Mouse (Mus musculus) T-helper 17 cell (primary cell): ENCODE data around the gene Fopnl.

Experiments
- in situ Hi-C, 2 experiments: fragments of 300-600 bp; cut with MboI, MseI; formaldehyde crosslinking; loops; 1 replicate in 1 of 2; 2 replicates in 1 of 2; pipeline ENCODE4 v1.15.1; 2025; ENCODE audit warnings: high pct_unique_total_duplicates in 2 of 2

Fopnl gene

DNA sequence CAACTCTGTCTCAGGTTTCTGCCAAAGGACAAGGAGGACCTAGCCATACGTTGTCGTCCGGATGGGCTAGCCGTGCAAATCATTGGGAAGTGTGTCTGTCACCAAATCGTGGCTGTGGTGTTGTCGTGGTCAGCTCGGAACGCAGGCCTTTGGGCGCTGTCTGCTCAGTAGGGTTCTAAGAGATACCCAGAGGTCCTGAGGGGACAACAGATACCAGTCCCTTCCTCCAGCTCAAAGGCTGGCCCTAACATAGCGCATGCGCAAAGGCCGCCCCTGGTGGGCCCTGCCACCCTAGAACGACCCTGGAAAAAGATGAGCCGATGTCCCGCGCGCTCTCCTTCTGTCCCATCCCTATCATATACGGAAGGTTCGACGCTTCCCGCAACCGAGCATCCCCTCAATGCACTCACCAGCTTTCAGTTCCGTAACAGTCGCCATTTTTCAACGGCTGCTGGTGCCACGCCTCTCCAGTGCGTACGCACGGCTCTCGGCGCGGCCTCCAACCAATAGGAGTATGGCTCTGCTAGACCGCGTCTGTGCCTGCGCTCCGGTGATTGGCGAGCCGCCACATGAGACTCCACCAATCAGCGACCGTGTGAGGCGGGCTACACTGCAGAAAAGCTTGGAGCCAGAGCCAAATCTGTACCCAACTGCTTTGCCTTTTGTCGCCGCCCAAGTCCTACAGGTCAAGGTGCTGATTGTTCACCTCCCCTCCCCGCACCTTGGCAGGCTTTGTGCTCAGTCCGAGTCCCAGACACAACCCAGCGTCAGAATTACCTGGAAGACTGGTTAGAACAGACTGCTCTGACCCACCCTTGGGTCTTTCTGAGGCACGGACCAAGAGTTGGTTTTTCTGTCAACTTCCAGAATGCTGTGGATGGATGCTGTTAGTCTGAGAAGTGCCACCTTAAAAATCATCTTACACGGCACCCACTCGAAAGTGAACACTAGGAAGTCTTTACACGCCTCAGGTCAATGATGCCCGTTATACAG lies at the start of gene Fopnl:
TSS of gene Fopnl (minus strand) at position 522 of the 993 bp plus-strand sequence.
- in situ Hi-C loops: loop anchor here (5.0 to 25.0 kb wide), 3 partner anchors 40 to 1548 kb away; partner anchors contain the start of gene Mzt2 (in 1 of the 2)

DNA sequence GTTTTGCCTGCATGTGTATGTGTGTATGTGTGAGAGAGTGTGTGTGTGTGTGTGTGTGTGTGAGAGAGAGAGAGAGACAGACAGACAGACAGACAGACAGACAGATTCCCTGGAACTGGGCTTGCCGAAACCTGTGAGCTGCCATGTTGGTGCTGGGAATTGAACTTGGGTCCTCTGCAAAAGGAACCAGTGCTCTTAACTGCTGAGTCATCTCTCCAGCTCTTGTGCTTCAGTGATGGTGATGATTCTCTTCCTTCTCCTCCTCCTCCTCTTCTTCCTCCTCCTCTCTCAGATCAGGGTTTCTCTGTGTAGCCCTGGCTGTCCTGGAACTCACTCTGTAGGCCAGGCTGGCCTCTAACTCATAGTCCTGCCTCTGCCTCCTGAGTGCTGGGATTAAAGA lies 48.8 kb upstream of the Fopnl start:
- in situ Hi-C loops: no loop called here

DNA sequence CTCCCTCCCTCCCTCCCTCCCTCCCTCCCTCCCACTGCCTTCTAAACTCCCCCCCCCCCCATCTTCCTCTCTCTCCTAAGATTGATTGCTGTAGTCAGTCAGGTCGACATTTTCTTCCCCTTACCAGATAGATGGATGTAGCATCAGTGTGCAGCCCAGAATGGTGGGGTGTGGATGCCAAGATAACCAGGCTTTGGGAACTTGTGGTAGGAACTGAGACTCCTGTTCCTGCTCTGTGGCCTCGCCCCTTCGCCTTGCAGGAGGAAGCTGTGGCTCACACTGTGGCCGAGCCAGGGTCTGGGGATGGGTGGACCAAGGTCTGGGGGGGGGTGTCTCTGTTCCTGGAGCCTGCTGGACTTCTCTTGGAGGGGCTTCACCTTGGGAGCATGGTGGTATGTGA lies 48.3 kb upstream of the Fopnl start:
- in situ Hi-C loops: no loop called here

DNA sequence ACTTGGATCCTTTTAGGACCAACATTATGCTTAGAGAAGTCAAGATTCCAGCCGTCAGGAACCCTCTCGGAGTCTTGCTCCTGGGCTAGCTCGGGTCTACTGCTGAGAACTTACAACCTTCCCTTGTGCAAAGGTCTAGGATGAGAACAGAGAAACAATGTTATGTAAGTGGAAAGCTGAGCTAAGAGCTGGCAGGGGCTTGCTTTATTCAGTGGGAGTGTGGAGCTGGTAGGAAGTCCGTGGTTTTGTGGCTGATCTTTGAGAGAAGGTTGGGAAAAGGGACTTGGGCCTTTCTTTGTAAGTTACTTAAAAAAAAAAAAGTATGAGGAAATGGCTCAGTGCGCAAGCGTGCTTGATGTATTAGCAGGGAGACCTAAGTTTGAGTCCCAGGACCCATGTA lies 46.9 kb upstream of the Fopnl start:
- in situ Hi-C loops: loop anchor here in 1 of 2 experiments (5.0 kb wide), 1 partner anchor 52 kb away; no protein-coding TSS in a partner anchor

DNA sequence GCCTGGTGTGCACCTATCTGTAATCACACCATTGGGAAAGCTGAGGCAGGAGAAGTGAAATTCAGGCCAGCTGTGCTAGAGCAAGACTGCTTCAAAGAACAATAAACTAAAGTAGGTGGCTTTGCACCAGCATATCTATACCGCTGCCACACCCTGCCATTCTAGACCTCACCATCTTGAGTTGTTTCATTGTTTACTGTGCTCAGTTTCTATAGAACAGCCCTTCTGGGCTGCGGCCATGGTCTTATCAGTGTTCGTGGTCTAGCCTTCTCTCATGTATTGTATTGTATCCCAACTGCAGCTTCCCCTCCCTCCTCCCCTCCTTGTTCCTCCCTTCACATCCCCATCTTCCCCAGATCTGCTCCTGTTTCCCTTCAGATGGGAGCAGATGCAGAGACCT lies 46.3 kb upstream of the Fopnl start:
- in situ Hi-C loops: loop anchor here in 1 of 2 experiments (5.0 kb wide), 1 partner anchor 51 kb away; no protein-coding TSS in a partner anchor

DNA sequence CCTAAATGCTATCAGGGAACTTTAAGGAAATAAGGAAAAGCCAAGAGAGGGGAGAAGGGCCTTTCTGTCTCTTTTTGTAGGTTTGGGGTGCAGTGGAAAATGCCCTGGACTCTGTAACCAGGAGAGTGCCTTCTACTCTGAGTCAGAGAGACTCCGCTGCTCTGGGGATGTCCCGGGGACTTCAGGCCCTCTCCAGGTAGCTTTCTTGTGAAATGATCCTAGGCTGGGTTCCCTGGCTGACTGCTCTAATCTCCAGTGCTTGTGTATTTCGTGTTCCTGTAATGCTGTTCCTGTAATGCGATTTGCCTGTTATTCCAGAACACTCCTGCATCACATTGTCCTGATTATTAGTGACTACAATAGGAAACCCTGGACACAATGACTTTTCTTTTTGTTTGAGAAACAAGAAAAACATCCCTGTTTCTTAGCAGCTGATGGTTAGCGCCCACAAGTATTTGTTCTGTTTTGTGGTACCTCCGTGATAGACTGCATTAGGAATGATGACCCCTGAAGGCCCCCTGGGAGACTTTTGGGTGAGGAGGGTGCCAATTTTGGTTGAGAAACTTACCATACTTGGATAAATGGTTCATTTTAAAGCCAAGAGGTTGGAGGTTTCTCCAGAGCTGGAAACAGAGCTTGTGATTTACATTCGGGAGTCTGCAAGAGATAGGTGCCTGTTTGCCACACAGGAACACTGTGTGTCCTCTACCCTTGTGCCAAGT lies 45.1 kb upstream of the Fopnl start:
- in situ Hi-C loops: loop anchor here in 1 of 2 experiments (5.0 kb wide), 1 partner anchor 50 kb away; no protein-coding TSS in a partner anchor

DNA sequence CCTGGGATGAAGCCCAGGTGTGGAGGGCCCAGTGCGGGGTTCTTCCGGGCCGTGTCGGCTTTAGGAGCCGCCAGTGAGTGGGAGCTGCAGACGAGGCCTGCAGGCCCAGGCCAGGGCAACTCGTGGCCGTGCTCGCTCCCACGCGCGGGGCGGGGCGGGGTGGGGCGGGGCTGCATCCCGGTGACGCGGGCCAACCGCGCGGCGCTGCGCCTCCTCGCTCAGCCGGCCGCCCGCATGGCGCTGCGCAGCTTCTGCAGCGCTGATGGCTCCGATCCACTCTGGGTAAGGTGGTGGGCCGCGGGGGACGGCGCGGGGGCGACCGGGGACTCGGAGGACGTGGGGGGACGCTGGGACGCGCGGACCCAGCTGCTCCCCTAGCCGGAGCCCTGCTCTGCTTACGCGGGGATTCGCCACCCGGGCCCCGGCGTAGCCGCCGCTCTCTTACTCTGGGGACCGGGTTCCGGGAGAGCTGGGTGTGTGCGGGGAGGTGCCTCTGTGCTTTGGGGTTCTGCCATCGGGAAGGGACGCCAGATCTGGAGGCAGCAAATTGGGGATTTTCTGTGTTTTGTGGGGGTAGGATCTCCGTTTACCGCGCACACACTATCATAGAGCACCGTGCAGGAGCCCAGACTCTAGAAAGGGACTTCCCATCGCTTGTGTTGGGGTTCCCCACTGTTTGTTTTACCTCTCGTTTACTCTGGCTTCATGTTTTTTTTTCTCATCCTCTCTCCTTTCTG lies 44.3 kb upstream of the Fopnl start, which contains the start of gene Abcc1:
TSS of gene Abcc1 (plus strand) at position 197 of the 737 bp plus-strand sequence.
- in situ Hi-C loops: loop anchor here in 1 of 2 experiments (5.0 kb wide), 1 partner anchor 49 kb away; no protein-coding TSS in a partner anchor

DNA sequence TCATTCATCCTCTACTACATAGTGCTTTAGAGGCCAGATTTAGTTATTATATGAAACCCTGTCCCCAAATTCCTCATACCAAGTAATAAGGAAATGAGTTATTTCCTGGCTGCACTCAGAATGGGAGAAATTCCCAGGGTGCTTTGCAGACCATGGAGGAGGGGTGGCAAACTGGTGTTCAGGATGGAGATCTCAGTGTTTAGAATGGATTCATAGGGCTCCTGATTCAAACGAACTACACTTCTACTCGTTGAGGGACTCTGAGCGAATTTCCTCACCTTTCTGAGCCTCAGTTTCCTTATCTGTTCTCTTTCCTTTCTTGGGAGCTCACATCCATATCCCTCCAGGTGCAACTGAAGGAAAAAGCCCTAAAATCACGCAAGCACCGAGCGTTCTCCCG lies 43.7 kb upstream of the Fopnl start:
- in situ Hi-C loops: loop anchor here in 1 of 2 experiments (5.0 kb wide), 1 partner anchor 49 kb away; no protein-coding TSS in a partner anchor

DNA sequence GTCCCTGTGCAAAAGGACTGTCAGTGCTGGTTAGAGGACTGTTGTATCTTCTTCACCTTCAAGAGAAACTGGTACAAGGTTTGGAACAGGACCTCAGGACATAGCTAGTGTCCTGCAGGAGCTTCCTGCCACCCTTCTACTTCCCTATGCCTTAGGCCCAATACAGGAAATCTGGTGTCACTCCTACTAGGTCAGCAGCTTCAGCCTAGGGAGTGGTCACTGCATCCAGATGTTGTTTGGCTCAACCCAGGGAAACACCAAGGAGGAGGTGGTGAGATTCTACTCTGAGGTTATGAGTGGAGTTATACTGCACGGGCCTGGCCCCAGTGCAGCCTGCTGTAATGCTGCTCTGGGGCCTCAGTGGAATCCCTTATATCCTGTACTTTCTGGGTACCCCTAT lies 41.3 kb upstream of the Fopnl start:
- in situ Hi-C loops: loop anchor here in 1 of 2 experiments (5.0 kb wide), 1 partner anchor 41 kb away; the partner anchor contains the start of gene Fopnl

DNA sequence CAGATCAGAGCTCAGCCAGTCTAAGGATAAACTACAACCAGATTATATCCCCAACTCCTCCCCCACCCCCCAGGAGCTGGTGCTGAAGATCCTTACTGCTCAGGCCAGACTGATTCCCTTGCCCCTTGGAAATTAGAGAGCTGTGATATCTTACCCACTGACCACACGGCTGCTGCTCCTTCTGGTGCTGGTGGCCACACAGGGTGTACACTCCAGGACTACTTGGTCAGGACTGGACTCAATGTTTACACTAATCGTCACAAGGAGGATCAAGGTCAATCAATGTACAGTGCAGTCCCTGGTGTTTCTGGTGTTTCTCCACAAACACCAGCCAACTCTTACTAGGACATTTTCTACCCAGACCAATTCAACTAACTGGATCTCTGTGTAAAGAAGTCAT lies 40.7 kb upstream of the Fopnl start:
- in situ Hi-C loops: loop anchor here in 1 of 2 experiments (5.0 kb wide), 1 partner anchor 41 kb away; the partner anchor contains the start of gene Fopnl

DNA sequence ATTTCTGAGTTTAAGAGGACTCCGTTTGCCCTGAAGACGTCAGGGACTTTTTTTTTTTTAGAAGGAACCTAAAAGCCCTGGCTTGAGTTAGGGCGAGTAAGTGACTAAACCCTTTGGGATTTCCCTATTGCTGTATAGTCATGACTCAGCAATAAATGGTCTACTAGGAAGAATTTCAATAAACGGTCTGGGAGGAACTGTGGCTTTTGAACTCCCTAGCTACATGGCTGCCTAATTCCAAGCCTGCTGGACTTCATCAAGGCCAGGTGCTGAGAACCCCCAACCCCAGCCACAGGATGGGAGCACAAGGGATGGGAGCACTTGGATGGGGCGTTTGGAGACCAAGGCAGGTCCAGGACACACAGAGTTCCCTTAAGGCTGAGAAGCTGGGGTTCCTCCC lies 35.5 kb upstream of the Fopnl start:
- in situ Hi-C loops: loop anchor here in 1 of 2 experiments (5.0 kb wide), 1 partner anchor 35 kb away; no protein-coding TSS in a partner anchor

DNA sequence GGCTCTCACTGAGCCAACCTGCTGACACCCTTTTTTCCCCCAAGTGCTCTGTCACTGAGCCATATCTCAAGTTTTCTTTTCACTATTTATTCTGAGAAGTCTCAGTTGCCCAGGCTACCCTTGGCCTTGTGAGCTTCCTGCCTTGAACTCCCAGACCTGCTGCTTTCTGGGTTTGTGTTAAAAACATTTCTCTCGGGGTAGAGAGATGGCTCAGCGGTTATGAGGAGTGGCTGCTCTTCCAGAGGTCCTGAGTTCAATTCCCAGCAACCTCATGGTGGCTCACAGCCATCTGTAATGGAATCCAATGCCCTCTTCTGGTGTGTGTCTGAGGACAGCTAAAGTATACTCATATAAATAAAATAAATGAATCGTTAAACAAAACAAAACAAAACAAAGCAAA lies 35.0 kb upstream of the Fopnl start:
- in situ Hi-C loops: loop anchor here in 1 of 2 experiments (5.0 kb wide), 1 partner anchor 35 kb away; no protein-coding TSS in a partner anchor

DNA sequence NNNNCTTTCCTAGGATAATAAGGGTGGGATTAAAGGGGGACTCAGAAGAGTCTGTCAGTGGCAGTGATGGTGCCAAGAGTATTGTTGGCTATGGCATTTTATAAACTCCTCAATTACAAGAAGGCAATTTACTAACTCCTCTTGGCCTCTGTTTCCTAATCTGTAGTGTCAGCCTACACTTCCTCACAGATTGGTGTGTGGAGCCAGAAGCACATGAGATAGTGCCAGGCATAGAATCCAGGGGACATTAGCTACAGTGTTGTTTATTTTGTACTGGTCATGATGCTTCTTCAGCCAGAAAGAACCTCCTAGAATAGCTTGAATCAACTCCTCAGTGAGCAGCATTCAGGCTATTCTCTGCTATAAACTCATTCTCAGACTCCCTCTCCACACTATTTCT lies 34.4 kb upstream of the Fopnl start:
- in situ Hi-C loops: loop anchor here in 1 of 2 experiments (5.0 kb wide), 1 partner anchor 36 kb away; no protein-coding TSS in a partner anchor

DNA sequence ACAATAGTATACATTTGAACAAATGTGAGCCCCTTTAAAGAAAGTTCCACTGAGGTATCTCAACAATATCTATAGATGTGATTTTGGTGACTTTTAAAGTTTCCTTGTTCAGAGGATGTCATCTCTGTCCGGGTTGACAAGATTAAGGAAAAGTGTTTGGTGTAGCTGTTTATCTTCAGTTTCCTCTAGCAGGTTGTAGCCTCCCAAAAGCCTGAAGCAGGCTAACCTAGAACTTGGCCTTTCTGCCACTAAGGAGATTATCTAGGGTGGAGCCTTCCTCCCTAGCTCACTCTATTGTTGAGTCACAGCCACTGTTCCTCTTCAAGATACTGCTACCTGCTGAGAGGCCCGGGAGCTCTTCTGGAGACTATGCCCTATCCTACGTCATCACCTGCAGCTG lies 27.8 kb upstream of the Fopnl start:
- in situ Hi-C loops: no loop called here

DNA sequence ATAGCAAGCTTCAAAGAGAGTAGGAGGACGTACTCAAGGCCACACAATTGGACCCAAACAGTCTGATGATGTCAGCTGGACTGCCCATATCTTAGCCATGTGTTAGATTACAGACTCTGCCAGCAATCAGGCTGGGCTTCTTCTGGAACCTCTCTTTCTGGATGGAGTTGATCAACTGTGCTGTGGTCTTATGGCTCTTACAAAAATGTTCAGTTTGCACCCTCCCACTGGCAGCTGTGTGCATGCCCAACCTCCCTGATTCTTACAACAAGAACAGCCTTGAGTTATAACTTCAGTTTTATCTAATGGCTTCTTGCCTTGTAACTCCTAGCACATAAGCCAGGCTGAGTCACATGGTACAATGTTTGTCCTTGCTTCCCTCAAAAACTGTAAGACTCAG lies 11.0 kb upstream of the Fopnl start:
- in situ Hi-C loops: no loop called here

DNA sequence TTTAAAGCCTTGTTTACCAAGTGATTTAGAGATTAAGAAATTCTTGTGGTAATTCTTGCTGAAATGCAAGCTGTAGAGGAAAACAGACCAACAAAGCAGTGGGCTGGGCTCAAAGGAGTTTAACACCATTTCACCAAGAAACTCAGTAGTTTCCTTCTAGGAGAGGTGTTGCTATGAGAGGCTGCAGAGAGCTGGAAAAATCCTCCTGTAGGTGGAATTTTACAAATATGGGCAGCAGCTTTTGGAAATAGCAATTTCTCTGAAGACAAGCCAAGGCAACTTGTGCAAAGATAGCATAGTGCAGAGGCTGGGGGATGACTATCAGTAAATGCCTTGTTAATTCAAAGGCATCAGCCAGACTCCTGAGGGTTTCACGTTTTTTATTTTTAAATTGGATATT lies 3.3 kb upstream of the Fopnl start:
- in situ Hi-C loops: loop anchor here in 1 of 2 experiments (25.0 kb wide), 1 partner anchor 1292 kb away; no protein-coding TSS in a partner anchor

DNA sequence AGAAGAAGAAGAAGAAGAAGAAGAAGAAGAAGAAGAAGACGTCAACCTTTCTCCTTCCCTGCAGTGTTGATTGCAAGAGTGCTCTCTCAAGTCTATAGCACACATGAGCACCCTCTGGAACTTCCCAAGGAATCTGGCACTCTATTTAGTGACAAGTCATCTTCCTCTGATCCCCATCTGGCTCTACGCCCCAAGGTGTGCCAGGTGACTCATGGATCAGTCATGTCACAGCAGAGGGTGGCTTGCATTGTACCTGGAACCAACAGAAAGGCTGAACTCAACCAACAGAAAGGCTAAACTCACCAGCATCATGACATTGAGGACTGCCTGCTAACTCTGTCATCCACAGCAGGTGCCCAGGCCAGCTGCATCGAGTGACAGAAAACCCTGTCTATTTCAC lies 2.5 kb upstream of the Fopnl start:
- in situ Hi-C loops: loop anchor here (5.0 to 25.0 kb wide), 3 partner anchors 38 to 1545 kb away; partner anchors contain the start of gene Mzt2 (in 1 of the 2)

DNA sequence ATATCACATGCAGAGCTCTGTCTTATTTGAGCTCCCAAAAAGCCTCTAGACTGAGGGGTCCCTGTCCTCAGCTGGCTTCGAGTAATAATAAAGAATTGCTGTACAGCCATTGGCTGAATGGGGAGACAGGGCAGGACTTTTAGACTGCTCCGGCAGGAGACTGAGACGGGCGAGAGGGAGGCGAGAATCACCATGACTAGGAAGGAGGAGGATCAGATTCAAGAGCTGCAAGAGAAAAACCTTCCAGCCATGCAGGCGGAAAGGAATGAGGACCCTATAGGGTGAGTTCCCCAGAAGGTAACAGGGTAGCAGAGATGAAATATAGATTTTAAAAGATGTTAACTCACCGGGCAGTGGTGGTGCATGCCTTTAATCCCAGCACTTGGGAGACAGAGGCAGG lies 4.3 kb downstream of the Fopnl start:
- in situ Hi-C loops: loop anchor here (5.0 to 25.0 kb wide), 3 partner anchors 49 to 1552 kb away; partner anchors contain the start of genes Abcc1 (in 1 of the 2) and Mzt2 (in 1 of the 2)

DNA sequence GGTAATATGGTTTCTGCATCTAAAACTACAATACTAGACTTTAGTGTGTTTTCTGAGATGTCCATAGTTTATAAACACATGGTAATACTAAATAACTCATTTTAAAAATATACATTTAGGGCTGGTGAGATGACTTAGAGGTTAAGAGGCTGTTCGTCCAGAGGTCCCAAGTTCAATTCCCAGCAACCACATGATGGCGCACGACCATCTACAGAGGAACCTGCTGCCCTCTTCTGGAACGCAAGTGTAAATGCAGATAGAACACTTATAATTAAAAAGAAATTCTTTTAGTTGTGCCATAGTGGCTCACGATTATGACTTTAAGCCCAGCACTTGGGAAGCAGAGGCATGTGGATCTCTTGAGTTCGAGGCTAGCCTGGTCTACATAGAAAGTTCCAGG lies 5.8 kb downstream of the Fopnl start:
- in situ Hi-C loops: loop anchor here (5.0 to 25.0 kb wide), 3 partner anchors 51 to 1553 kb away; partner anchors contain the start of genes Abcc1 (in 1 of the 2) and Mzt2 (in 1 of the 2)

DNA sequence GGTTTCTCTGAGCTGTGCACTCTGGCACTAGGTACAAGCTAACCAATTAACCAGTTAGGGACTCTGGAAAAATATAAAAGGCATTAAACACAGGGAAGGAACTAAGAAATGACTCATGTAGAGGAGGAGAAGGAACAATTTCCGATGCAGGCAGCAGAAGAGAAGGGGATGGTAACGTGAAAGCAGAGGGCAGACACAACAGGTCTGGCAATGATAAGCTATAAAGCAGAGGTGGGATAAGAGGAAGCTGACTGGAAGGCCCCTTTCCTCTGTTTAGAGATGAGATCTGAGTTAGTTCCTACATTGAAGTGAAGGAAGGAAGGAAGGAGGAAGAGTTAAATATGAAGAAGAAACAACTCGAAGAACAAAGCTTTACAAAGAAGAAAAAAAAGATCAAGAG lies 7.4 kb downstream of the Fopnl start:
- in situ Hi-C loops: loop anchor here (5.0 to 25.0 kb wide), 3 partner anchors 52 to 1555 kb away; partner anchors contain the start of genes Abcc1 (in 1 of the 2) and Mzt2 (in 1 of the 2)
